Mouse (Mus musculus) CH12.LX (cell line): ENCODE measurements around the gene Rtbdn. TPM values are rescaled to one million over a fixed set of nuclear protein-coding genes. Genes with fewer than 3 reads are reported as not detected.

Source experiments
- DNase-seq: peaks from one replicate; pipeline ENCODE4 v3.0.0-alpha.2; 2013; ENCODE audit errors: extremely low read depth
- H3K27ac ChIP-seq: 2 replicates; pipeline ENCODE4 v1.5.1; 2012; ENCODE audit warnings: low read depth, mild to moderate bottlenecking, control low read depth, moderate library complexity; ENCODE audit not compliant: insufficient read depth
- H3K27me3 ChIP-seq: replicated peaks from 2 replicates; pipeline ENCODE3; 2012; ENCODE audit warnings: inconsistent platforms
- H3K36me3 ChIP-seq, 2 experiments: replicated peaks in 1 of 2; 2 replicates each; pipeline versions ENCODE3 to v1.6.1; 2012; ENCODE audit warnings: inconsistent platforms in 1 of 2, low read length in 1 of 2, mild to moderate bottlenecking in 1 of 2, mixed read lengths in 1 of 2, moderate library complexity in 1 of 2; ENCODE audit not compliant: control insufficient read depth in 1 of 2, insufficient read depth in 1 of 2
- H3K4me1 ChIP-seq, 2 experiments: 2 replicates each; pipeline ENCODE4 v1.6.1; 2012; ENCODE audit warnings: inconsistent platforms in 1 of 2, moderate library complexity in 1 of 2; ENCODE audit not compliant: insufficient read depth in 2 of 2, control insufficient read depth in 1 of 2
- H3K4me2 ChIP-seq: 2 replicates; pipeline ENCODE4 v1.6.1; 2012; ENCODE audit warnings: low read depth, mild to moderate bottlenecking, control low read depth; ENCODE audit not compliant: poor library complexity, insufficient read depth, severe bottlenecking
- H3K4me3 ChIP-seq, 3 experiments: fragments of 150-350 bp in 1 of 3; sonication (generic) in 1 of 3; replicated peaks in 1 of 3; 2 replicates each; pipeline versions ENCODE3 to v1.5.1; 2011 to 2012; ENCODE audit warnings: low read depth in 2 of 3, low read length in 2 of 3, mild to moderate bottlenecking in 2 of 3, moderate library complexity in 2 of 3, control low read depth in 1 of 3, improper control_type of control experiment in 1 of 3, inconsistent platforms in 1 of 3, mixed read lengths in 1 of 3; ENCODE audit not compliant: poor library complexity in 1 of 3
- H3K79me2 ChIP-seq: replicated peaks from 2 replicates; pipeline ENCODE4 v1.6.1; 2012; ENCODE audit warnings: mild to moderate bottlenecking, moderate library complexity; ENCODE audit not compliant: control insufficient read depth, poor library complexity, insufficient read depth, severe bottlenecking; ENCODE audit errors: extremely low read depth
- H3K9ac ChIP-seq: 2 replicates; pipeline ENCODE4 v1.6.1; 2012; ENCODE audit warnings: low read depth, mild to moderate bottlenecking, control low read depth, moderate library complexity; ENCODE audit not compliant: insufficient read depth
- H3K9me3 ChIP-seq: replicated peaks from 2 replicates; pipeline ENCODE3; 2012; ENCODE audit warnings: low read length, inconsistent platforms, mixed read lengths
- BHLHE40 ChIP-seq: IDR thresholded peaks from 2 replicates; pipeline ENCODE4 v1.6.1; 2011; ENCODE audit warnings: mild to moderate bottlenecking, low read depth, low read length, improper control_type of control experiment
- CHD1 ChIP-seq: IDR thresholded peaks from 2 replicates; pipeline ENCODE4 v1.6.1; 2012; ENCODE audit warnings: low read depth, low read length, improper control_type of control experiment, inconsistent platforms
- CHD2 ChIP-seq: IDR thresholded peaks from 2 replicates; pipeline ENCODE4 v1.6.1; 2011; ENCODE audit warnings: low read length, improper control_type of control experiment
- CTCF ChIP-seq, 2 experiments: IDR thresholded peaks in 1 of 2; conservative IDR thresholded peaks in 1 of 2; 2 replicates each; pipeline ENCODE4 v1.5.1; 2011 to 2012; ENCODE audit warnings: low read depth in 2 of 2, low read length in 2 of 2, improper control_type of control experiment in 1 of 2, inconsistent platforms in 1 of 2, mild to moderate bottlenecking in 1 of 2, moderate library complexity in 1 of 2
- E2F4 ChIP-seq: IDR thresholded peaks from 2 replicates; pipeline ENCODE4 v1.6.1; 2011; ENCODE audit warnings: low read depth, low read length, improper control_type of control experiment; ENCODE audit not compliant: insufficient replicate concordance
- ELF1 ChIP-seq: IDR thresholded peaks from 2 replicates; pipeline ENCODE4 v1.6.1; 2014; ENCODE audit warnings: low read depth, mild to moderate bottlenecking, inconsistent platforms, low read length, improper control_type of control experiment
- EP300 ChIP-seq: IDR thresholded peaks from 2 replicates; pipeline ENCODE4 v1.6.1; 2011; ENCODE audit warnings: low read length, improper control_type of control experiment
- ETS1 ChIP-seq: conservative IDR thresholded peaks from 2 replicates; pipeline ENCODE4 v1.6.1; 2012; ENCODE audit warnings: low read depth, mild to moderate bottlenecking, inconsistent platforms, low read length, improper control_type of control experiment, moderate library complexity
- GABPA ChIP-seq: IDR thresholded peaks from 2 replicates; pipeline ENCODE4 v1.6.1; 2012; ENCODE audit warnings: low read depth, low read length, improper control_type of control experiment, inconsistent platforms; ENCODE audit not compliant: insufficient replicate concordance
- HCFC1 ChIP-seq: IDR thresholded peaks from 2 replicates; pipeline ENCODE4 v1.6.1; 2012; ENCODE audit warnings: low read depth, mild to moderate bottlenecking, inconsistent platforms, low read length, improper control_type of control experiment
- IRF4 ChIP-seq: IDR thresholded peaks from 2 replicates; pipeline ENCODE4 v1.6.1; 2014; ENCODE audit warnings: low read depth, mild to moderate bottlenecking, inconsistent platforms, low read length, improper control_type of control experiment
- JUN ChIP-seq: IDR thresholded peaks from 2 replicates; pipeline ENCODE4 v1.6.1; 2011; ENCODE audit warnings: low read depth, mild to moderate bottlenecking, low read length, improper control_type of control experiment, moderate library complexity; ENCODE audit not compliant: insufficient read depth
- JUND ChIP-seq: conservative IDR thresholded peaks from 2 replicates; pipeline ENCODE4 v1.6.1; 2011; ENCODE audit warnings: low read depth, low read length, improper control_type of control experiment
- KAT2A ChIP-seq: IDR thresholded peaks from 2 replicates; pipeline ENCODE4 v1.6.1; 2012; ENCODE audit warnings: low read length, improper control_type of control experiment, inconsistent platforms; ENCODE audit not compliant: insufficient replicate concordance
- MAFK ChIP-seq: IDR thresholded peaks from 2 replicates; pipeline ENCODE4 v1.6.1; 2011; ENCODE audit warnings: low read length, improper control_type of control experiment; ENCODE audit not compliant: insufficient replicate concordance
- MAX ChIP-seq: IDR thresholded peaks from 2 replicates; pipeline ENCODE4 v1.6.1; 2011; ENCODE audit warnings: low read length, improper control_type of control experiment
- MAZ ChIP-seq: IDR thresholded peaks from 2 replicates; pipeline ENCODE4 v1.6.1; 2012; ENCODE audit warnings: low read depth, mild to moderate bottlenecking, inconsistent platforms, low read length, improper control_type of control experiment, moderate library complexity
- MEF2A ChIP-seq: IDR thresholded peaks from 2 replicates; pipeline ENCODE4 v1.6.1; 2014; ENCODE audit warnings: low read depth, mild to moderate bottlenecking, inconsistent platforms, low read length, improper control_type of control experiment, borderline replicate concordance
- MXI1 ChIP-seq: IDR thresholded peaks from 2 replicates; pipeline ENCODE4 v1.6.1; 2011; ENCODE audit warnings: mild to moderate bottlenecking, low read depth, low read length, improper control_type of control experiment
- MYC ChIP-seq: IDR thresholded peaks from 2 replicates; pipeline ENCODE4 v1.6.1; 2011; ENCODE audit warnings: low read depth, mild to moderate bottlenecking, improper control_type of control experiment, low read length
- NELFE ChIP-seq: IDR thresholded peaks from 2 replicates; pipeline ENCODE4 v1.6.1; 2011; ENCODE audit warnings: low read depth, low read length, improper control_type of control experiment
- NRF1 ChIP-seq: IDR thresholded peaks from 2 replicates; pipeline ENCODE4 v1.6.1; 2014; ENCODE audit warnings: low read depth, mild to moderate bottlenecking, inconsistent platforms, low read length, improper control_type of control experiment, moderate library complexity
- PAX5 ChIP-seq: IDR thresholded peaks from 2 replicates; pipeline ENCODE4 v1.6.1; 2012; ENCODE audit warnings: low read length, inconsistent platforms, mixed read lengths
- POLR2A ChIP-seq: IDR thresholded peaks from 2 replicates; pipeline ENCODE4 v1.6.1; 2011; ENCODE audit warnings: low read depth, mild to moderate bottlenecking, improper control_type of control experiment, low read length
- POLR2AphosphoS2 ChIP-seq: IDR thresholded peaks from 2 replicates; pipeline ENCODE4 v1.6.1; 2011; ENCODE audit warnings: low read depth, low read length, improper control_type of control experiment
- RAD21 ChIP-seq: IDR thresholded peaks from 2 replicates; pipeline ENCODE4 v1.6.1; 2011; ENCODE audit warnings: low read depth, mild to moderate bottlenecking, low read length, improper control_type of control experiment, moderate library complexity
- RCOR1 ChIP-seq: conservative IDR thresholded peaks from 2 replicates; pipeline ENCODE4 v1.6.1; 2012; ENCODE audit warnings: low read depth, mild to moderate bottlenecking, inconsistent platforms, low read length, improper control_type of control experiment
- SIN3A ChIP-seq: IDR thresholded peaks from 2 replicates; pipeline ENCODE4 v1.6.1; 2012; ENCODE audit warnings: low read length, improper control_type of control experiment, inconsistent platforms
- SMC3 ChIP-seq: IDR thresholded peaks from 2 replicates; pipeline ENCODE4 v1.6.1; 2011; ENCODE audit warnings: low read depth, low read length, improper control_type of control experiment
- TBP ChIP-seq: conservative IDR thresholded peaks from 2 replicates; pipeline ENCODE4 v1.6.1; 2011; ENCODE audit warnings: low read depth, low read length, improper control_type of control experiment
- TCF12 ChIP-seq: IDR thresholded peaks from 2 replicates; pipeline ENCODE4 v1.6.1; 2014; ENCODE audit warnings: low read depth, mild to moderate bottlenecking, inconsistent platforms, low read length, improper control_type of control experiment
- UBTF ChIP-seq: IDR thresholded peaks from 2 replicates; pipeline ENCODE4 v1.6.1; 2012; ENCODE audit warnings: low read depth, mild to moderate bottlenecking, inconsistent platforms, low read length, improper control_type of control experiment, moderate library complexity
- USF1 ChIP-seq: IDR thresholded peaks from 2 replicates; pipeline ENCODE4 v1.6.1; 2014; ENCODE audit warnings: low read depth, mild to moderate bottlenecking, inconsistent platforms, low read length, improper control_type of control experiment
- USF2 ChIP-seq: conservative IDR thresholded peaks from 2 replicates; pipeline ENCODE4 v1.6.1; 2011; ENCODE audit warnings: low read depth, low read length, improper control_type of control experiment
- ZC3H11A ChIP-seq: IDR thresholded peaks from 2 replicates; pipeline ENCODE4 v1.6.1; 2012; ENCODE audit warnings: low read depth, mild to moderate bottlenecking, inconsistent platforms, low read length, improper control_type of control experiment
- ZKSCAN1 ChIP-seq: IDR thresholded peaks from 2 replicates; pipeline ENCODE4 v1.6.1; 2012; ENCODE audit warnings: low read depth, inconsistent platforms, low read length, improper control_type of control experiment, borderline replicate concordance
- ZMIZ1 ChIP-seq: IDR thresholded peaks from 2 replicates; pipeline ENCODE4 v1.6.1; 2012; ENCODE audit warnings: low read depth, mild to moderate bottlenecking, inconsistent platforms, low read length, improper control_type of control experiment
- ZNF384 ChIP-seq: IDR thresholded peaks from 2 replicates; pipeline ENCODE4 v1.6.1; 2012; ENCODE audit warnings: low read depth, low read length, improper control_type of control experiment, inconsistent platforms
- dilution Hi-C: fragments of 300-500 bp; cut with MboI; formaldehyde crosslinking; loops from 2 replicates; pipeline ENCODE4 v1.14.3; 2020; ENCODE audit warnings: low sequenced_read_pairs; ENCODE audit not compliant: extremely low pct_unique_long_range_greater_than_20kb, extremely low pct_ligation_motif_present
- in situ Hi-C: fragments of 300-500 bp; cut with MboI; formaldehyde crosslinking; loops from 3 replicates; pipeline ENCODE4 v1.14.3; 2019; ENCODE audit warnings: low sequenced_read_pairs, low pct_ligation_motif_present, low pct_unique_long_range_greater_than_20kb, mixed read lengths
- polyA plus RNA-seq: library from polyadenylated mRNA; unstranded; fragments of >175 nt; gene quantifications from 2 replicates; pipeline ENCODE4 v1.2.1, GENCODE M21; 2012; ENCODE audit warnings: low read depth; ENCODE audit not compliant: insufficient read length
- total RNA-seq, 2 experiments: library from RNA; depleted of rRNA; stranded (reverse); fragments of 300-350 nt in 1 of 2; fragments of >200 nt in 1 of 2; gene quantifications; 2 replicates each; pipeline ENCODE4 v1.2.3; 2012 to 2014

Gene Rtbdn
- total and polyA plus RNA-seq, 3 experiments = 0.21 to 1.8 TPM; not detected in 1

DNA sequence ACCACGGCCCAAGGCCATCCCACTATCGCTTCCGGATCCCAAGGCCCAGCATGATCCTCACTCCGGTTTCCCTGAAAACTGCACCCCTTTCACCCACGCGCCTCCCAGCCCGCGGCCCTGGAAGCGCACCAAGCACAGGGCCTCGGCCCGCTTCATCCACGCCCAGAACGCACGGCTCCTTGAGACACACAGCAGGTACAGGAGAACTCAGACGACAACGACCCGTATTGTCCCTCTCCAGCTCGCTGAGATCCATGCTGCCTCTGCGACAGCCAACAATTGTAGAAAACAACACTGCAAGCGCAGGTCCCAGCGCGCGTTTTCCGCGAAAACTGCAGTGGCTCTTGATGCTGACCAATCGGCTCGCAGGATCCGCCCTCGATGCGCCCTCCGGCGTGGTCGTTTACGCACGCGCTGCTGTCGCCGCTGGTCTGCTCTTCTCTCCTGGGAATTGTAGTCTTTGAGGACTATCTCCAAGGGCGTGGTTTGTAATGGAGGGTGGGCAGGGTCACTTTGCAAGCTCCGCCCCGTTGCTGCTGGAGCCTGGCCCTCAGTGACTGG lies 19.0 kb downstream of the Rtbdn start:
- peaks cover 17 to 46% of the 10 kb centered on the region in 2 experiments for H3K4me1 ChIP-seq
- peak overlapping the region; percentile 58 for H3K27ac ChIP-seq
- in situ Hi-C loops (no loop called here), dilution Hi-C loops (no loop called here)
- H3K36me3 ChIP-seq = peaks cover 16 to 37% of the 10 kb centered on the region in 2 experiments
- DNase-seq = peak; percentile 97
- peak overlapping the region; percentile 54 for H3K4me2 ChIP-seq
- peaks cover 9% of the 10 kb centered on the region for H3K79me2 ChIP-seq
- TF ChIP-seq BHLHE40 (peak; percentile 42), JUND (no peak), SIN3A (peak; percentile 84), POLR2AphosphoS2 (no peak), GABPA (no peak; the same call in 1 of the 2 replicates), MAZ (no peak), JUN (no peak), ZMIZ1 (peak; percentile 34; the same call in 1 of the 2 replicates), KAT2A (peak; percentile 84; the same call in 1 of the 2 replicates), USF2 (no peak), ETS1 (peak; percentile 16; the same call in 1 of the 2 replicates), RCOR1 (no peak), MYC (0 out of 2 replicates have a peak, but pooled peaks have one; percentile 82), CTCF (conservative IDR thresholded peaks at IDR 0.05 in 1 of 2, IDR thresholded peaks at IDR 0.05 in 1 of 2; ENCODE audit: low read depth in 2 of 2, low read length in 2 of 2) (no peak), PAX5 (no peak), HCFC1 (peak; percentile 92), POLR2A (peak; percentile 81), ZC3H11A (no peak), CHD2 (no peak; the same call in 1 of the 2 replicates), MAX (peak; percentile 85), ZKSCAN1 (no peak), IRF4 (peak; percentile 40; the same call in 1 of the 2 replicates), ELF1 (peak; percentile 61), USF1 (no peak), NRF1 (peak; percentile 90), TCF12 (peak; percentile 54; the same call in 1 of the 2 replicates), CHD1 (no peak), ZNF384 (no peak), MEF2A (no peak), RAD21 (no peak), E2F4 (peak; percentile 65; the same call in 1 of the 2 replicates), UBTF (no peak), NELFE (peak; percentile 64), MXI1 (peak; percentile 91), SMC3 (no peak), MAFK (no peak), TBP (peak; percentile 69), EP300 (no peak)
- peak overlapping the region; percentile 70 to 75 (median 73) for H3K4me3 ChIP-seq
- H3K27me3 ChIP-seq = no peaks in the 10 kb centered on the region
- H3K9me3 ChIP-seq = no peaks in the 10 kb centered on the region
- H3K9ac ChIP-seq = peak overlapping the region; percentile 39; the same call in 1 of the 2 replicates
